Mouse (Mus musculus) macrophage (primary cell): ENCODE measurements around the gene Rbm3. TPM values are rescaled to one million over a fixed set of nuclear protein-coding genes. Genes with fewer than 3 reads are reported as not detected.
A peak's percentile ranks its signal among the peaks of the same experiment; 100 is the strongest.

Experiments used
- H3K27ac ChIP-seq: fragments of 350-480 bp; formaldehyde crosslinking; 2 replicates; pipeline ENCODE4 v1.9.0; 2021
- H3K36me3 ChIP-seq: fragments of 350-480 bp; formaldehyde crosslinking; 2 replicates; pipeline ENCODE4 v1.9.0; 2021; ENCODE audit errors: inconsistent target
- H3K4me3 ChIP-seq: fragments of 350-480 bp; formaldehyde crosslinking; 2 replicates; pipeline ENCODE4 v1.9.0; 2021; ENCODE audit errors: inconsistent target
- H3K79me2 ChIP-seq: fragments of 350-480 bp; formaldehyde crosslinking; 2 replicates; pipeline ENCODE4 v1.9.0; 2021; ENCODE audit errors: inconsistent target
- WGBS: methylation state at CpG from one replicate; pipeline ENCODE4 v1.1.7; 2026; ENCODE audit warnings: inconsistent platforms; ENCODE audit not compliant: missing documents; 5-methylcytosine and 5-hydroxymethylcytosine counted together
- polyA plus RNA-seq: library from polyadenylated mRNA; stranded (reverse); fragments of 250-400 nt; gene quantifications from 3 replicates; pipeline ENCODE4 v1.2.4, GENCODE M21; 2018; ENCODE audit warnings: inconsistent platforms

The Rbm3 gene
- polyA plus RNA-seq, 1 experiment from 2014 or later: 513 TPM

- no peak overlapping the region for H3K27ac ChIP-seq
- H3K4me3 ChIP-seq: peak overlapping the region; percentile 55
- H3K79me2 ChIP-seq: peaks cover 24% of the 10 kb centered on the region
- 71% methylated on average over 7 of the region's 7 CpGs for WGBS
- H3K36me3 ChIP-seq: no peaks in the 10 kb centered on the region
Observed at GRCm38 (mm10) chrX:8143750-8144149, 1.9 kb downstream of the Rbm3 start.

- 93% methylated on average over 4 of the region's 7 CpGs for WGBS
- no peaks in the 10 kb centered on the region for H3K36me3 ChIP-seq
- no peak overlapping the region for H3K4me3 ChIP-seq
Observed at GRCm38 (mm10) chrX:8142948-8143347, 2.7 kb downstream of the Rbm3 start.

DNA sequence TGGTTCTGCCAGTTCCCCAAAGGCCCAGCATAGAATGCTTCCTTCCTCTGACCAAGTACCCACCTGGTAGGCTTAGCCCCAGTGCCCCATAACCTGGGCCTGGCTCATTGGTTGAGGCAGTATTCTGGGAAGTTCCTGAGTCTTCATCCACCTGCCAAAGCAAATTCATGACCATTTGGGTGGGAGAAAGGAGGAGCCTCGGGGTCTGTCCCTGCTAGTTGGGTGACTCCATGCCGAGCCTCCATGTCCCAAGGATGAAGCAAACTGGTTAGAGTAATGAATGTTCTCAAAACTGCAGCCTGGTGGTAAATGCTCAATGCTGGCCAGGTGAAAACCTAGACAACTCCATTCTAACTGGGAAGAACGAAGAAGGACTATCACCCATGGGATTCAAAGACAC, 4.6 kb downstream of the Rbm3 start:
- Histone ChIP-seq H3K27ac (no peak overlapping the region), H3K79me2 (peaks cover 24% of the 10 kb centered on the region), H3K36me3 (no peaks in the 10 kb centered on the region), H3K4me3 (no peak overlapping the region)
- WGBS: 71% methylated on average over 2 of the region's 3 CpGs

More at GRCm38 (mm10) chrX:8142948-8143347, 2.7 kb downstream of the Rbm3 start:
- Histone ChIP-seq H3K79me2 (peaks cover 24% of the 10 kb centered on the region), H3K27ac (no peak overlapping the region)

DNA sequence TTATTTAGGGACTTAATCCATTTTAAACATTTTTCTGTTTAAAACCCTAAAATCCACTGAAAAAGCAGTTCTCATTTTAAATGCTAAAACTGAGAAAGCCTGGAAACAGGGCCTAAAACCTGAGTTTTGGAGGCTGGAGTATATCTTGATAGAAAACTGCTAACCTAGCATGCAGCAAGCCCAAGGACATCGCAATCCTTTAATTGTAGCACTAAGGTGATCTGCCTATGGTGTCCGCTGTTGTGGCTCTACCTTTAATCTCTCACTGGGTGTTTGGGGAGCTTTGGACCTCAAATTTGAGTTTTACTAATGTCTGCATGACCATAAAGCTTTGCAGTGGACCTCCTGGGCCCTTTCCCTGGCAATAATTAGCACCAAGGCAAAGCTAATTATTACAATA, 5.2 kb downstream of the Rbm3 start:
- H3K27ac ChIP-seq: no peak overlapping the region
- H3K36me3 ChIP-seq: no peaks in the 10 kb centered on the region
- H3K79me2 ChIP-seq: peaks cover 24% of the 10 kb centered on the region
- 90% methylated on average over 2 of the region's 2 CpGs for WGBS
- H3K4me3 ChIP-seq: no peak overlapping the region

DNA sequence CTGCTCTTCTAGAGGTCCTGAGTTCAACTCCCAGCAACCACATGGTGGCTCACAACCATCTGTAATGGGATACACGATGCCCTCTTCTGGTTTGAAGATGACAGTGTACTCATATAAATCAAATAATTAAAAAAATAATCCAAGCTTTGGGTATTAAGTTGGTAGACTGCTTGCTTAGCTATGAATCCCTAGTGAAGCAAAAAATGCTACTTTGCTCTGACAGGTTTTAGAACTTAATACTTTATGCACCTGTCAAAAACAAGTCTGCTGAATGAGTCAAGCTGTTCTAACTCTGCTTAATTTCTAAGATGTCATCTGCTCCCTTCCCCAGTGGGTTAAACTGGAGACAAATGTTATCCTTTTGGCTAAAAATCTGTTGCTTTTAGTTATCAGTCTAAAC, 6.2 kb downstream of the Rbm3 start:
- no peak overlapping the region for H3K4me3 ChIP-seq
- H3K79me2 ChIP-seq: peaks cover 17% of the 10 kb centered on the region
- H3K27ac ChIP-seq: no peak overlapping the region
- WGBS: 30% methylated on average over 1 of the region's 1 CpGs
- no peaks in the 10 kb centered on the region for H3K36me3 ChIP-seq

- Histone ChIP-seq H3K4me3 (no peak overlapping the region), H3K27ac (no peak overlapping the region), H3K79me2 (peaks cover 8% of the 10 kb centered on the region), H3K36me3 (no peaks in the 10 kb centered on the region)
- WGBS: 19% methylated on average over 2 of the region's 2 CpGs
Observed at GRCm38 (mm10) chrX:8135886-8136285, 9.8 kb downstream of the Rbm3 start.

DNA sequence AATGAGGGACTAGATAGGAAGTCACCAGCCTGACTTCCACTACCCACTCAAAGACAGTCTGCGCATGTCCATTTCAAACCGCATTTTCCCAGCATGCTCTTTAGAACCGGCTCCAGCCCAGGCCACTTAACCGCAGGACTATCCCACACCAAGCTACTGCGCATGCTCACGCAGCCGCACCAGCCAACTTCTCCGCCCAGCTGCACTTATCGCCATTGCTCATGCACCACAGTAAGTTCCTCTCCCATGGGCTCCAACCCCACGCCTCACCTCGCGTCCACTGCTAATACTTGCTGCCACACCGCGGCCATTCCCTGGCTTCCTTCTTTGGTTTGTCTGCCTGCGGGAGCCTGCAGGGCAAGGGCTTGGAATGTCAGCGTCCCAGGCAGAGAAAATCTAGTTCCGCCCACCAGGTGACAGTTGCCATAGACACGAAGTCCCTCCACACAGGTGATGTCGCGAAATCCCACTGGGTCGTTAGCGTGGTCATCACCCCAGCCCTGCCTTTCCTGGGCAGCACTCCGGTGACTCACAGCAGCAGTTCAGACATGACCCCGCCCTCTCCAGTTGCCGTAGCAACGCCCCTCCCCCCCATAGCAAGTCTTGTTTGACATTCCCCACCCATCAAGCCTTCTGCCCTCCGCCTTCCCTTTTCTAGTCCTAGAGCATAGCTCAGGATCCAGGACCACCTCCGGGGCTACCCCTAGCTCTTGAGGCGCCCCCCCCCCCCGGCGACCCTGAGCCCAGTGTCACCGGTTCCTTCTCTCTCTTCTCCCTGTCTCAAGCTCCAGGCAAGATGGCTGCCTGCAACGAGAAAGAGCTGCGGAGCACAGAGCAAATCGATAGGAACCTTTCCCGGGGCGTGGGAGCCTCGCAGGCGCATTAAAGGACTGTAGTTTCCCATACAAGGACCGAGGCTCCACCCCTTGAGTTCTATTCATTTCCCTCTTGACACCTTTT, 13.4 kb downstream of the Rbm3 start, which contains the start of gene Wdr13:
Wdr13 (minus strand) TSS at position 876 of the 960 bp plus-strand sequence.
- Histone ChIP-seq H3K27ac (peak within 1 kb of the TSS; percentile 96), H3K4me3 (peak within 1 kb of the TSS; percentile 54), H3K79me2 (peaks cover 10% of the 10 kb centered on the region), H3K36me3 (no peaks in the 10 kb centered on the region)
- whole genome bisulfite sequencing: 23% methylated on average over 37 of the region's 40 CpGs

GRCm38 (mm10) chrX:8131393-8131792, 14.3 kb downstream of the Rbm3 start:
- WGBS: 89% methylated on average over 17 of the region's 17 CpGs

DNA sequence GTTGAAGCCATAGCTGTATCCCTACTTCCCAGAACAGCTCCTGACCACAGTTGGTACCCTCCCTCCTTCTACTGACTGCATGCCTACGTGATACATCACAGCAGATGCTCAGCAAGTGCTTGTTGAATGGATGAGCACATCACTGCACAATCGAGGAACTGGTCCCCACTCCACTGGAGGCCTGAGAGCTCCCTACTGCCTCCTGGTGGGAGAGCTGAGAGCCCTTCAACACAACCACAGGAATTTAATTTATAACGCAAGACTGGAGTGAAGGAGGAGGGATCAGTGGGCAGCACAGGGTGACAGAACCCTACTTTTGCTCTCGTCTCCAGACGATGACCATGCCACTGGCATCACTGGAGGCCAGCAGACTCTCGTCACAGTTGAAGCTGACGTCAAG, 20.4 kb downstream of the Rbm3 start:
- H3K4me3 ChIP-seq: no peak overlapping the region
- H3K36me3 ChIP-seq: peaks cover 13% of the 10 kb centered on the region; the same call in 1 of the 2 replicates
- H3K79me2 ChIP-seq: no peaks in the 10 kb centered on the region
- WGBS: 82% methylated on average over 7 of the region's 7 CpGs
- no peak overlapping the region for H3K27ac ChIP-seq

More at GRCm38 (mm10) chrX:8131393-8131792, 14.3 kb downstream of the Rbm3 start:
- Histone ChIP-seq H3K4me3 (peak overlapping the region; percentile 54), H3K36me3 (peaks cover 1% of the 10 kb centered on the region; the same call in 1 of the 2 replicates), H3K79me2 (peaks cover 10% of the 10 kb centered on the region), H3K27ac (peak overlapping the region; percentile 96)

- Histone ChIP-seq H3K27ac (no peak overlapping the region), H3K79me2 (no peaks in the 10 kb centered on the region), H3K4me3 (no peak overlapping the region), H3K36me3 (peaks cover 13% of the 10 kb centered on the region; the same call in 1 of the 2 replicates)
- WGBS: 98% methylated on average over 4 of the region's 6 CpGs
Observed at GRCm38 (mm10) chrX:8123821-8124470, 21.7 kb downstream of the Rbm3 start.

GRCm38 (mm10) chrX:8117264-8117663, 28.4 kb downstream of the Rbm3 start:
- H3K27ac ChIP-seq: no peak overlapping the region
- H3K4me3 ChIP-seq: no peak overlapping the region
- H3K79me2 ChIP-seq: no peaks in the 10 kb centered on the region
- no peaks in the 10 kb centered on the region for H3K36me3 ChIP-seq

DNA sequence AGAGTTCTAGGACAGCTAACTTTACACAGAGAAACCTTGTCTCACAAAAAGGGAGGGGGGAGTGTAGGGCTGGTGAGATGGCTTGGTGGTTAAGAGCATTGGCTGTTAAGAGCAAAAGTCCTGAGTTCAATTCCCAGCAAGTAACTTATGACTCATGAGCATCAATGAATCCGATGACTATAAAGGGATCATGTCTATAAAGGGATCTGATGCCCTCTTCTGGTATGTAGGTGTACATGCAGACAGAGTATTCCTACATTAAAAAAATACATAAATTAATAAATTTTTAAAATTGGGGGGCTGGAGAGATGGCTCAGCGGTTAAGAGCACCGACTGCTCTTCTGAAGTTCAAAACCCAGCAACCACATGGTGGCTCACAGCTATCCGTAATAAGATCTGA, 30.4 kb downstream of the Rbm3 start:
- Histone ChIP-seq H3K27ac (no peak overlapping the region), H3K79me2 (no peaks in the 10 kb centered on the region), H3K36me3 (no peaks in the 10 kb centered on the region), H3K4me3 (no peak overlapping the region)
- WGBS: 67% methylated on average over 4 of the region's 4 CpGs

DNA sequence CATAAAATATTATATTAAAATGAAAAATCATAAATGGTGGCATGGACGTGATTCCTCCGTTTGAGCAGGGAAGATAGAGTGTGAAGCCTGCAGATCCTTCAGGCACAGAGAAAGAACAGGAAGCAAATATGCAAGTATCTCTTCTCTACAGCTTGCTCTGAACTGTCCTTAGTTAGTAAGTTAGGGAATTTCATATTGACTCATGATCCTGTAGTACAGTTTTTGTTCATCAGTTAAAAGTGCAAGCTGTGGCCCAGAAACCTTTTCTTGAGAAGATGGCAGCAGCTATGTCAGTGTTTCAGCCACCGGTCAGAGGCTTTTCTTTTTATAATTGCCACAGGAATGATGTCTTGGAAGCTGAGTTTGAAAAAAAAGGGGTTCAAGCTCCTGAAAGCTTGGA, 40.7 kb downstream of the Rbm3 start:
- WGBS: 92% methylated on average over 2 of the region's 3 CpGs
- H3K4me3 ChIP-seq: no peak overlapping the region
- no peaks in the 10 kb centered on the region for H3K79me2 ChIP-seq
- H3K36me3 ChIP-seq: no peaks in the 10 kb centered on the region
- no peak overlapping the region for H3K27ac ChIP-seq

GRCm38 (mm10) chrX:8102213-8102668, 43.4 kb downstream of the Rbm3 start:
- 72% methylated on average over 6 of the region's 7 CpGs for WGBS
- H3K36me3 ChIP-seq: no peaks in the 10 kb centered on the region
- H3K27ac ChIP-seq: no peak overlapping the region

GRCm38 (mm10) chrX:8101017-8101416, 44.7 kb downstream of the Rbm3 start:
- WGBS: 58% methylated on average over 3 of the region's 3 CpGs
- H3K4me3 ChIP-seq: no peak overlapping the region
- no peaks in the 10 kb centered on the region for H3K79me2 ChIP-seq
- H3K36me3 ChIP-seq: no peaks in the 10 kb centered on the region
- H3K27ac ChIP-seq: no peak overlapping the region

More at GRCm38 (mm10) chrX:8102213-8102668, 43.4 kb downstream of the Rbm3 start:
- H3K4me3 ChIP-seq: no peak overlapping the region
- no peaks in the 10 kb centered on the region for H3K79me2 ChIP-seq
